Mouse (Mus musculus) MN1 (cell line): ENCODE data around the gene Ifi47.

ENCODE experiments used
- DNase-seq: peaks from one replicate; pipeline ENCODE4 v3.0.0-alpha.2; 2016; ENCODE audit warnings: low spot score

The Ifi47 gene

GRCm38 (mm10) chr11:49089735-49090507 lies 13.5 kb downstream of the Ifi47 start:
- DNase-seq: no peak

GRCm38 (mm10) chr11:49090551-49090950 lies 14.2 kb downstream of the Ifi47 start:
- DNase-seq: no peak

DNA sequence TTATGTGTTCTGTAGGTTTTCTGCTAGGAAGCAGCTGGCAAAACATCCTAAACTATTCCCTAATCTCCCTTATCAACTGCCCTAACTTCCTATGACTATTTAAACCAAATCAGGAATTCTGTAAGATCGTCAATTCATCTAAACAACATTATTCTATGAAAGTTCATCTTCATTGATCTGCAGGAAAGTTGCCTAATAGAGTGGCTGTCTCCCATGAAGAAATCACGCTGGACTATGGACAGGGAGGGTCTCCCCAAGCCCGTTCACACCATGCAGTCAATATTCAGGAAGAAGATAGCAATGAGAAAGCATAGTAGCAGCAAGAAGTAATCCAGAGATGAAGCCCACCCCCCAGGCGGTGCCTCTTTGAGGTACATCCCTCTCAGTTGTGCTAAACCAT lies 14.8 kb downstream of the Ifi47 start:
- no peak for DNase-seq

GRCm38 (mm10) chr11:49092053-49092586 lies 15.7 kb downstream of the Ifi47 start:
- no peak for DNase-seq

DNA sequence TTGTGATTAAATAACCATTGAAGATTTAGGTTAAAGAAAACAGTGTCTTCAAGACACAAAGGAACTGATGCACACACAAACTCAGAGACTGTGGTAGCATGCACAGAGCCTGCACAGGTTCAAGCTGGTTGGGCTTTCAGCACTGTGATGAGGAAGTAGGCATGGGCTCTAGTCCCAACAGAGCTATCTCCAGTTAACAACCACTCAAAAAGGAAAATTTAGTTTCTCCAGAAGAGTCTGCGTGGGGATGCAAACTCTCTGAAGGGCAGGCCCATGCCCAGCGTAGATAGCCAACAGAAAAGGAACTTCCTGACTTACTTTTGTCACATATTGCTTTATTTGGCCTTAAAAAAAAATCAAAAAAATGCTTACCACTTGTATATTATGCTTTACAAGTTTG lies 16.4 kb downstream of the Ifi47 start:
- DNase-seq: no peak

DNA sequence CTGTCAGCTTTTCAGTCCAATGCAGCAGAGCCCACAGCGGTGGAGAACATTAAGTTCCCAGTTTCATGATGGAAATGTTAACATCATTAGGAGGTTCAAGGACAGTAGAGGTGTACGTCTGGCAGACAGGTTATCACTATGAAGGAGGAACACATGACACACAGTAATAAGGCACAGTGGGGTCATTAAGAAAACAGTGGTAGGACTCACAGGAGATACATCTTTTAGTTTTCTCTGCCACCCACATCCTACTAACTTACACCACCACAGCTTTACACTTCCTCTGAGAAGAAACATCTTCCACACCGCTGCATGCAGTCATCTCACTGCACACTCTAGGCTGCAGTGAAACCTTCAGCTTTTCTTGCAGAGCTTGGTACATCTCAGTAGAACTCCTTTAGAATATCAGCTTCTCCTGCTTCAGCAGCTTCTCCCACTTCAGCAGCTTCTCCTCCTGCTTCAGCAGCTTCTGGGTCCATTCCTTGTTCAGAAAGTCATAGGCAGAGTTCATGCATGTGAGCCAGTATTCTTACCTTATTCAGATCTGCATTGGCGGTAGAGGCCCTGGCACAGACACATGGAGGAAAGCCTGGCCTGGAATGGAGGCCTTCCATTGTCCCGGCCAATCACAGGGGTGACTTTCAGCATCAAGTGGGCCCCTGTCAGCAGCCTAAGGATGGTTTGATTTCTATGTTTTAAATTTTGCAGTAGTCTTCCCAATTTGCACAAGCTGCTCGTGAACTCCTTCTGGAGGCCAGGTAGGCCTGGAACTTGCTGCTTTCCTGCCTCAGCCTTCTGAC lies 17.7 kb downstream of the Ifi47 start:
- no peak for DNase-seq

GRCm38 (mm10) chr11:49095367-49095766 lies 19.0 kb downstream of the Ifi47 start:
- no peak for DNase-seq

- no peak for DNase-seq
Observed at GRCm38 (mm10) chr11:49100409-49100808, 24.0 kb downstream of the Ifi47 start.

- no peak for DNase-seq
Observed at GRCm38 (mm10) chr11:49101500-49101899, 25.1 kb downstream of the Ifi47 start.

DNA sequence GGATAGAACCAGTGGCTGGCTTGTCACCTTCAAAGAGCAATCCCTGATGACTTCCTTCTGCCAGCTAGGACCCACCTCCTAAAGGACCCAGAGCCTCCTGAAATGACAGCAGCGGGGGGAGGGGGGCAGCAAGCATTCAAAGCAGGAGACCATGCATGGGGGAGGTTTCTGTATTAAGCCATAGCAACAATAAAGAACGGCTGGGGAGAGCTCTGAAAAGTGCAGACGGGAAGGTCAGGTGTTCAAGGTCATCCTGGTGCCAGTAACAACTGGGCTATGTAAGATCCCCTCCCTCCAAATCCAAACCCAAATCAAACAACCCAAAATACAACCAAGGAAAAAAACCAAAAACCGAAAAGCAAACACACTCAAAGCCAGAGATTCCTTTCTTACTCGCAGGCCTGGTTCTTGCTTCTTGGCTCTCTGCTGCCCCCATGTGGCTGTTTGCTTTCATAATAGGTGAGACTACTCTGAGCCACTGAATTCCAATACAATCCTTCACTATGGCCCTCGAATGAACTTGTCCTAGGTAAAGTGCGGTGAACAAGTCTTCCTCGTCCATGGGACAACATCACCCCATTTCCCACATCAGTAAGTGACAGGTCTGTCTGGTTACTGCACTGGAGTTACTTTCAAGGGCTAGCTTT lies 26.8 kb downstream of the Ifi47 start:
- DNase-seq: peak; percentile 81

- no peak for DNase-seq
Observed at GRCm38 (mm10) chr11:49105752-49106151, 29.4 kb downstream of the Ifi47 start.

DNA sequence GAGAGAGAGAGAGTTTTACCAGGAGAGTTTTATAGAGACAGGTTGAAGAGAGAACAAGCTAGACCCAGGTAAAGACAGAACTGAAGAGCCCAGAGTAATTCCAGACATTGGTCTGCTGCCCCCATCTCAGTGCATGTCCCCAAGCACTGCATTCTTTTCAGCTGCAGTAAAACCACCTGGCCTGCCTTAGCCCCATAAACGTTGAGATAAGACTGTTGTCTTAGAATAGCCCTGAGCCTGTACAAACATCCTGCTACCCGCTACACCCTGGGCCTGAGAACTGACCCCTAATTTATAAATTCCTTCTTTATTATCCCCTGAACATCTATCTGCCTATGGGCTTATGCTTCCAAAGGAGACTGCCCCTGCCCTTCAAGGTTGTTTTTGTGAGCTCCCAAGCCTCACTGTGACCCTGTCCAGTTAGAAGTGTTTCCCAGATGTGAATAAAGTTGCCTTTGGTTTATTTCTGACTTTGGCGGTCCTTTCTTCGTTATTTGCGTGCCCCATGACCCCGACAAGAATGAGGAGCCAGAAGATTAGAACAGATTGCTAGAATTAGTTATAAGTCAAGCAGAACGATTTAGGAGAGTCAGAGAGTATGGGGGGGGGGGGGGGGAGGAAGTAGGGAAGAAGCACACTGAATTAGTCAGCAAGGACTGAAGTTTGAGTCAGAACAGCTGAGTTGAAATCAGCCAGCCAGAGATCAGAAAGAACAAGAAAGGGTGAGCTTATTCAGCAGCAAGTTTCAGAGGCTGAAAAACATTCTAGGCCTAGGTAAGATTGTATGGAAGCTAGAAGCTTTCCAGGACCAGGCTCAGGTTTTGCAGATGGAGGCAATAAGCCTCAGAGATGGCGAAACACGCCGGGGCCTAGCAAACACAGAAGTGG lies 31.5 kb downstream of the Ifi47 start:
- DNase-seq: no peak

GRCm38 (mm10) chr11:49108833-49109232 lies 32.4 kb downstream of the Ifi47 start:
- DNase-seq: peak; percentile 16

GRCm38 (mm10) chr11:49111000-49111399 lies 34.6 kb downstream of the Ifi47 start:
- DNase-seq: no peak

DNA sequence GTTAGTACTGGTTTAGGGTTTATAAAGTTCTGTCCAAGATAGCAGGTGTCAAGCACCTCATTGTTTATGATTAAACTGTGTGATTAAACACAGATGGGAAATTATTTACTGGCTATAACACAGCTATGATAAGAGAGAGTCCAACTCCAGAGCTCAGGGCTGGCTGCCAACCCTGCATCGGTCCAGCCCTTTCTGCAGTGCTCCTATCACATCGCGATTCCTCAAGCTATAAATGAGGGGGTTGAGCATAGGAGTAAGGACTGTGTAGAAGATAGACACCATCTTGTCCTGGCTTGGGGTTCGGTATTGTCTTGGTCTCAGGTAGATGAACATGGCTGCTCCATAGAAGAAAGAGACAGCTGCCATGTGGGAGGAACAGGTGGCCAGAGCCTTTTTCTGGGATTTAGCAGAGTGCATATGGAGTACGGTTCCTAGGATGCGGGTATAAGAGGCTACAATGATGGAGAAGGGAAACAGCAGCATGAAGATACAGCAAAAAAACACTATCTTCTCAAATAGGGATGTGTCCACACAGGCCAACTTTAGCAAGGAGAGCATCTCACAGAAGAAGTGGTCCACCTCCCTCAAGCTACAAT lies 36.3 kb downstream of the Ifi47 start:
- no peak for DNase-seq

DNA sequence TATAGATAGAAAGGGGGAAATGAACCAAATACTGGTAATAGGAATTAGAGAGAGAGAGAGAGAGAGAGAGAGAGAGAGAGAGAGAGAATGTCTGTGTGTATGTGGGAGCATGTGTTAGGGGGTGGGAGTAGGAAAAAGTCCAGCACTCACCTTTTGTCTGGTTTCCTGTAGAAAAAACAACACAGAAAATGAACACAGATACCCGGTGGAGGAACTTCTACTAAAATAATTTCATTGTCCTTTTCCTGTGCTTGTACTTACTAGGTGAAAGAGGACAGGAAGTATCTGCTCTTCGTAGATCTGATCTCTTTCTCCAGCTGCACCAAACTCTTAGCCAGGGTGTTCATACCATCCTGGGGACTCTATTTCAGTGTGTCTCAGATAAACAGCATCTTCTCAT lies 37.8 kb downstream of the Ifi47 start:
- no peak for DNase-seq

DNA sequence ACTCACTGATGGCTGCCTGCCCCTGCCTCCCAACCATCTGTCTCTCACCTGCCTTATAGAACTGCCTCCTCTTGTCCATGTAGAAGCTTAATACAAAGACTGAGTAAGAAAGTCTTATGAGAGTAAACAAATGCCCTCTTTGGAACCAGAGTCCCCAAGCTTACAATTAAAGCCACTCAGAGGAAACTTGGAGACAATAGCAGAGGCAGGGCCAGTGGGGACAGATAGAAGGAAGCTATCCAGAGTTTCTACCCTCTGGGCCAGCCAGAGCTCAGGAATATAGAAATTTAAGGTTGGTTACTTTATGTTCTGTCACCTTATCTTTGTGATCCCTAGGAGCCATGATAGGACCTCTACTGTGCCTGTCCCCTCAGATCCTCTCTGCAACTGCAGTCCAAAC lies 38.4 kb downstream of the Ifi47 start, which contains the start of gene Olfr1396:
Olfr1396 (minus strand) TSS at position 101 of the 400 bp plus-strand sequence.
- no peak for DNase-seq

- no peak for DNase-seq
Observed at GRCm38 (mm10) chr11:49119635-49120034, 43.2 kb downstream of the Ifi47 start.

DNA sequence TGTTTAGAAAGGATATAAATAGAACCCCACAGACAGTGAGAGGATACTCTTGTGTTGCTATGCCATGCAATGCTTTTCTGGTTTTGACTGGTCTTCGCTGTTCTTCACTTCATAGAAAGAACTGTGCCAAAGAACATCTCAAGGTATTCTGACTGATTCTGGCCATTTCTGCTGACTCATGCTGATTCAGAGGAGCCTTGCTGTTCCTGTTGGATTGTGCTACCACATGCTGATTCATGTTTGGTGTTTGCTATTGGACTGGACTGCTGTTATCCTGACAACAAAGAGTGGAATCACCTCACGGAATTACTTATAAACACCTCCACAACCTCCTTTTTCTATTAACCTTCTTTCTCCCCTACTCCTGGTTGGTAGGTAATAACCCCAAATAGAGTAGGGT lies 47.8 kb downstream of the Ifi47 start:
- DNase-seq: no peak

DNA sequence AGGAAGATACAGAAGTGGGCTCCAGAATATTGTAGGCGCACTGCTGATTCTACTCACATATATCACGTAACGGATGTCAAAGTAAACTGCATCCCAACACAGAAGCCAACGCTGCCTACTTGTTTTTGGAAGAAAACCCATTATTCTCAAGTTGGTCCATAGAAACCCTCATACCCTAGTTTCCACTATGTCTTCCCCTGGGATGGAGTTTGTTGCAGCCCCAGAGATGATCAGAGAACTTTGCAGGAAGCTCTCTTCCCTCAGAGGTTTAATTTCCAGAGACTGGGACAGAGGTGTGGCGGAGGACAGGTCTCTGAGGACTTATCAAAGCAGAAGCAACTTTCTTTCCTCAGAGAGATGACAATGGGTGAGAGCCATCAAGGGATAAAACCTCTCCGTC lies 65.6 kb downstream of the Ifi47 start, which contains the start of gene Olfr1395:
Olfr1395 (plus strand) TSS at position 301 of the 400 bp plus-strand sequence.
- DNase-seq: no peak
